Mouse (Mus musculus): ENCODE data around the gene Sh3bp2.

The Sh3bp2 gene

DNA sequence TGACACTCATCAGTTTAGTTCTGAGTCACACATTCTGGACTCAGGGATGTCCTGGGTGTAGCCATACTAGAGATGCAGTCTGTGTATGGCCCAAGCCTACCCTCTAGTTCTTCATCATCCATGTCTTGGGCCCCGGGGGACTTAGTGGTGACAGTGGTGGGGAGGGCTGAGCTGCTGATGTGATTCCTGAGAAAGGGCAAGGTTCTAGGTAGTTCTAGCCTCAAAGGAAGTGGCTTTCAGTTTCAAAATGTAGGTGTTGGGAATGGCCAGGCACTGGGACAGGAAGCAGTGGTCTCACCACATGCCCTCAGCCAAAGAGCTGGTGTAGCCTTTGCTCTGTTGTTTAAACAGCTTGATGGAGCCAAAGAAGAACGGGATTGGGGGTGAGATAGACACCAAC is 13.5 kb downstream of the Sh3bp2 start:
- Histone ChIP-seq H3K9me3 (ENCODE audit: low read length) (no peaks in the 10 kb centered on the region), H3K27me3 (ENCODE audit: insufficient read depth, low read length) (peaks cover 29% of the 10 kb centered on the region), H3K4me1 (replicated peaks; ENCODE audit: low read depth, low read length) (peaks cover 9% of the 10 kb centered on the region), H3K36me3 (ENCODE audit: insufficient read depth, low read length) (no peaks in the 10 kb centered on the region), H3K4me3 (replicated peaks; ENCODE audit: low read length) (no peak overlapping the region)
- TF ChIP-seq CTCF (conservative IDR thresholded peaks at IDR 0.05; ENCODE audit: low read length) (no peak), POU5F1 (IDR thresholded peaks at IDR 0.05; ENCODE audit: borderline replicate concordance, low read length) (no peak), NANOG (IDR thresholded peaks at IDR 0.05; ENCODE audit: borderline replicate concordance, low read length) (no peak)

- TF ChIP-seq CTCF (conservative IDR thresholded peaks at IDR 0.05; ENCODE audit: low read length) (no peak), POU5F1 (IDR thresholded peaks at IDR 0.05; ENCODE audit: borderline replicate concordance, low read length) (no peak), NANOG (IDR thresholded peaks at IDR 0.05; ENCODE audit: borderline replicate concordance, low read length) (no peak)
- no peaks in the 10 kb centered on the region for H3K9me3 ChIP-seq (ENCODE audit: low read length)
- peaks cover 29% of the 10 kb centered on the region for H3K27me3 ChIP-seq (ENCODE audit: insufficient read depth, low read length)
- H3K36me3 ChIP-seq (ENCODE audit: insufficient read depth, low read length) = no peaks in the 10 kb centered on the region
- peaks cover 17% of the 10 kb centered on the region for H3K4me1 ChIP-seq (replicated peaks; ENCODE audit: low read depth, low read length)
- no peak overlapping the region for H3K4me3 ChIP-seq (replicated peaks; ENCODE audit: low read length)
Observed at GRCm38 (mm10) chr5:34542166-34542565, 16.5 kb downstream of the Sh3bp2 start.

DNA sequence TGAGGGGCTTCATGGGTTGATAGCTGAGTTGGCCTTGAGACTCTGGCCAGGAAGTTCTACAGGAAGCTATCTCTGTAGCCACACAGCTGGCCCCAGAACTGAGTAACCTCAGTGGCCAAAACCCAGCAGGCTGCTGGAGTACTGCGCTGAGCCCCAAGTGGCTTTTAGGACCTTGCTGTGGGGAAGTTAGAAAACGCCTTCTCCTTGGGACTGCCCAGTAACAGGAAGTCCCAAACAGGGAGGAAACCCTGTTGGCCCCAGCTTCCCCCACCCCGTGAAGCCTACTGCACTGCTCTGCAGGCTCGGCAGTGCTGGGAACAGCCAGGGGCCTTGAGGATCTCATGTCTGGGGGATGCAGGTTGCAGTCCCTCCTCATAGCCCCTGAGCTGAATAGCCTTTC is 17.5 kb downstream of the Sh3bp2 start:
- TF ChIP-seq CTCF (conservative IDR thresholded peaks at IDR 0.05; ENCODE audit: low read length) = no peak
- TF ChIP-seq NANOG (IDR thresholded peaks at IDR 0.05; ENCODE audit: borderline replicate concordance, low read length) = no peak
- no peak for TF ChIP-seq POU5F1 (IDR thresholded peaks at IDR 0.05; ENCODE audit: borderline replicate concordance, low read length)
- Histone ChIP-seq H3K9me3 (ENCODE audit: low read length) (no peaks in the 10 kb centered on the region), H3K4me1 (replicated peaks; ENCODE audit: low read depth, low read length) (peaks cover 16% of the 10 kb centered on the region), H3K36me3 (ENCODE audit: insufficient read depth, low read length) (no peaks in the 10 kb centered on the region), H3K27me3 (ENCODE audit: insufficient read depth, low read length) (peaks cover 29% of the 10 kb centered on the region), H3K4me3 (replicated peaks; ENCODE audit: low read length) (no peak overlapping the region)

GRCm38 (mm10) chr5:34547410-34547809 is 21.8 kb downstream of the Sh3bp2 start:
- H3K36me3 ChIP-seq (ENCODE audit: insufficient read depth, low read length) = peaks cover 6% of the 10 kb centered on the region; the same call in 1 of the 2 replicates
- TF ChIP-seq NANOG (IDR thresholded peaks at IDR 0.05; ENCODE audit: borderline replicate concordance, low read length) = no peak
- peak; percentile 45 for TF ChIP-seq CTCF (conservative IDR thresholded peaks at IDR 0.05; ENCODE audit: low read length)
- no peaks in the 10 kb centered on the region for H3K9me3 ChIP-seq (ENCODE audit: low read length)
- no peak overlapping the region for H3K4me3 ChIP-seq (replicated peaks; ENCODE audit: low read length)
- H3K27me3 ChIP-seq (ENCODE audit: insufficient read depth, low read length) = peaks cover 45% of the 10 kb centered on the region
- H3K4me1 ChIP-seq (replicated peaks; ENCODE audit: low read depth, low read length) = peaks cover 18% of the 10 kb centered on the region

- TF ChIP-seq CTCF (conservative IDR thresholded peaks at IDR 0.05; ENCODE audit: low read length) (no peak), NANOG (IDR thresholded peaks at IDR 0.05; ENCODE audit: borderline replicate concordance, low read length) (no peak), POU5F1 (IDR thresholded peaks at IDR 0.05; ENCODE audit: borderline replicate concordance, low read length) (no peak)
- peaks cover 49% of the 10 kb centered on the region for H3K27me3 ChIP-seq (ENCODE audit: insufficient read depth, low read length)
- H3K9me3 ChIP-seq (ENCODE audit: low read length) = no peaks in the 10 kb centered on the region
- peaks cover 6% of the 10 kb centered on the region; the same call in 1 of the 2 replicates for H3K36me3 ChIP-seq (ENCODE audit: insufficient read depth, low read length)
- peaks cover 18% of the 10 kb centered on the region for H3K4me1 ChIP-seq (replicated peaks; ENCODE audit: low read depth, low read length)
- peak overlapping the region; percentile 87 for H3K4me3 ChIP-seq (replicated peaks; ENCODE audit: low read length)
Observed at GRCm38 (mm10) chr5:34549135-34549482, 23.5 kb downstream of the Sh3bp2 start.

DNA sequence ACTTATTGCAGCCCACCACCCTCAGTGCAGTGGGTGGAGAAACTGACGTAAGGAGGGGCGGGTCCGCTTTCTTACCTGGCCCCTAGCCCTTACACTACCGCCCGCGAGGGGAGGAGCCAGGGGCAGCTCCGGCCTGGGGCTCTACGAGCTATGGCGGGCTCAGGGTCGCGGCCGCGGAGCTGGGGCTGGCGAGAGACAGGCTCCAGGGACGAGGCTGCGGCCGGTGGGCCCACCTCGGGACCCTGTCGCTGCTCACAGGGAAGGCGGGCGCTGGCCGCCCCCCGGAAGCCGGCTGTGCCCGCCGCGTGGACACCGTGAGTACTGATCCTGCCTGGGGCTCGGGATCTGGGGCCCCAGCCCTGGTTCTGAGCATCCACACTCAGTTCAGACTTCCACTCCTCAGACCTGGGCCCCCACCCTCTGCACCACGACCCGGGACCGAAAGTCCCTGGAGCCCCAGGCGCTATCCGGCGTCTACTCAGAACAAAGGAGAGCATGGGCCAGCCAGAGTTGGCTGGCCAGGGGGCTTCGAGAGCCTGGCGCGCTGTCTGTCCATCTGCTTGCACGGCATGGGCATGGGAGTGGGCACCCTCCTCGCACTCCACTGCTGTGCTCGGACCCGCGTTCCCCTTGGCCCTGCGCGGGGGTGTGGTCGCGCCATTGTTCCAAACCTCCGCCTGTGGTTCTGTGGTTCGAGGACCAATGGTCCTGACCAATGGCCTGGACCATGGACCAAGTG is 24.0 kb downstream of the Sh3bp2 start:
- peaks cover 6% of the 10 kb centered on the region; the same call in 1 of the 2 replicates for H3K36me3 ChIP-seq (ENCODE audit: insufficient read depth, low read length)
- H3K9me3 ChIP-seq (ENCODE audit: low read length) = no peaks in the 10 kb centered on the region
- H3K4me3 ChIP-seq (replicated peaks; ENCODE audit: low read length) = peak overlapping the region; percentile 87
- TF ChIP-seq CTCF (conservative IDR thresholded peaks at IDR 0.05; ENCODE audit: low read length) = no peak
- TF ChIP-seq NANOG (IDR thresholded peaks at IDR 0.05; ENCODE audit: borderline replicate concordance, low read length) = no peak
- TF ChIP-seq POU5F1 (IDR thresholded peaks at IDR 0.05; ENCODE audit: borderline replicate concordance, low read length) = no peak
- H3K27me3 ChIP-seq (ENCODE audit: insufficient read depth, low read length) = peaks cover 49% of the 10 kb centered on the region
- H3K4me1 ChIP-seq (replicated peaks; ENCODE audit: low read depth, low read length) = peaks cover 18% of the 10 kb centered on the region

DNA sequence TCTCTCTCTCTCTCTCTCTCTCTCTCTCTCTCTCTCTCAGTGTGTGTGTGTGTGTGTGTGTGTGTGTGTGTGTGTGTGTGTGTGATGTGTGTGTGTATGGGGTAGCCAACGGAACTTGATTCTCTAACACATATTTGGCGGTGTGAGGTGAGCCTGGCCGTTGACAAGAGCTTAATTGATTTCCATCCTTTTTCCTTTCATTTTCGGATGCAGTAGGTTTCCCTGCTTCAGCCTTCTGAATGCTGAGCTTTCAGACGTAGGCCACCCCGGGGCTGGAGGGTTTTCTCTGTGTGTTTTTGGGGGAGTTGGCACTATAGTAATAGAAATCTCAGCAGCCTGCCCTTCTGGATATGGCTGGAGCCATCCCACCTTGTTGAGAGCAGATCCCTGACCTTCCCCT is 24.6 kb downstream of the Sh3bp2 start:
- H3K27me3 ChIP-seq (ENCODE audit: insufficient read depth, low read length) = peaks cover 49% of the 10 kb centered on the region
- H3K36me3 ChIP-seq (ENCODE audit: insufficient read depth, low read length) = peaks cover 6% of the 10 kb centered on the region; the same call in 1 of the 2 replicates
- H3K4me1 ChIP-seq (replicated peaks; ENCODE audit: low read depth, low read length) = peaks cover 18% of the 10 kb centered on the region
- TF ChIP-seq NANOG (IDR thresholded peaks at IDR 0.05; ENCODE audit: borderline replicate concordance, low read length) (no peak), POU5F1 (IDR thresholded peaks at IDR 0.05; ENCODE audit: borderline replicate concordance, low read length) (no peak), CTCF (conservative IDR thresholded peaks at IDR 0.05; ENCODE audit: low read length) (no peak)
- H3K9me3 ChIP-seq (ENCODE audit: low read length) = no peaks in the 10 kb centered on the region
- peak overlapping the region; percentile 87 for H3K4me3 ChIP-seq (replicated peaks; ENCODE audit: low read length)

DNA sequence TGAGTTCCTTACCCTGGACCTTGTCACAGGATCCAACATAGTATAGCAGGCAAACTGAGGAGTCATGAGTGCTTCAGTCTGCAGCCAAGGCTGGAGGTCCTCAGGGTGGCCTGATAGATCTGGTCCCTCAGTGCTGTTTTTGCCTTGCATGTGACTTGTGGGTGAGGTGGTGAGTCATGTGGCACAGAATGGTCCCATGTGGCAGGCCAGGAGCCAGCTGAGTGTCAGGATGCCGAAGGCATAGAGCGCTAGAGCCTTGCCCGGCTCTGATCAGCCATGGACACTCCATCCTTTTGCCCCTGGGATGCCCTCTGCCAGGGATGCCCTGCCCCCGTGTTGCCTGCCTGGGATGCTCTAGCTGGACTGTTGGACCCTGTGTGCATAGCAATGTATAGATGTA is 26.2 kb downstream of the Sh3bp2 start:
- Histone ChIP-seq H3K36me3 (ENCODE audit: insufficient read depth, low read length) (peaks cover 7% of the 10 kb centered on the region; the same call in 1 of the 2 replicates), H3K4me1 (replicated peaks; ENCODE audit: low read depth, low read length) (peaks cover 13% of the 10 kb centered on the region), H3K27me3 (ENCODE audit: insufficient read depth, low read length) (peaks cover 49% of the 10 kb centered on the region), H3K9me3 (ENCODE audit: low read length) (no peaks in the 10 kb centered on the region), H3K4me3 (replicated peaks; ENCODE audit: low read length) (no peak overlapping the region)
- TF ChIP-seq POU5F1 (IDR thresholded peaks at IDR 0.05; ENCODE audit: borderline replicate concordance, low read length) (no peak), NANOG (IDR thresholded peaks at IDR 0.05; ENCODE audit: borderline replicate concordance, low read length) (no peak), CTCF (conservative IDR thresholded peaks at IDR 0.05; ENCODE audit: low read length) (no peak)

GRCm38 (mm10) chr5:34563854-34564253 is 38.2 kb downstream of the Sh3bp2 start:
- H3K36me3 ChIP-seq (ENCODE audit: insufficient read depth, low read length) = peaks cover 15% of the 10 kb centered on the region
- no peaks in the 10 kb centered on the region for H3K27me3 ChIP-seq (ENCODE audit: insufficient read depth, low read length)
- 0 out of 2 replicates have a peak, but pooled peaks cover 2% of the 10 kb centered on the region for H3K4me1 ChIP-seq (replicated peaks; ENCODE audit: low read depth, low read length)
- TF ChIP-seq CTCF (conservative IDR thresholded peaks at IDR 0.05; ENCODE audit: low read length) (no peak), NANOG (IDR thresholded peaks at IDR 0.05; ENCODE audit: borderline replicate concordance, low read length) (no peak), POU5F1 (IDR thresholded peaks at IDR 0.05; ENCODE audit: borderline replicate concordance, low read length) (no peak)
- H3K4me3 ChIP-seq (replicated peaks; ENCODE audit: low read length) = no peak overlapping the region
- H3K9me3 ChIP-seq (ENCODE audit: low read length) = no peaks in the 10 kb centered on the region

All from E14TG2a.4 (cell line).